Mouse (Mus musculus): ENCODE measurements around the gene Pogz. TPM values are rescaled to one million over a fixed set of nuclear protein-coding genes. Genes with fewer than 3 reads are reported as not detected.
A peak's percentile ranks its signal among the peaks of the same experiment; 100 is the strongest.

Pogz gene
- polyA plus RNA-seq, 1 experiment from 2014 or later, result 23.8 TPM

GRCm38 (mm10) chr3:94839101-94839500 is 1.7 kb downstream of the Pogz start:
- ATAC-seq (ENCODE audit: low FRiP score), result no peak
- peak overlapping the region; percentile 97 for H3K27ac ChIP-seq
- peak overlapping the region; percentile 49 for H3K4me3 ChIP-seq (replicated peaks; ENCODE audit: low read length)
- no peaks in the 10 kb centered on the region for H3K27me3 ChIP-seq (ENCODE audit: control insufficient read depth, insufficient read depth, low read length)
- H3K4me1 ChIP-seq (replicated peaks; ENCODE audit: control insufficient read depth, insufficient read depth, low read length), result peaks cover 23% of the 10 kb centered on the region
- DNase-seq (ENCODE audit: low spot score), result no peak
- H3K9me3 ChIP-seq (ENCODE audit: control insufficient read depth, low read length), result no peaks in the 10 kb centered on the region
- H3K4me2 ChIP-seq (replicated peaks), result peak overlapping the region; percentile 87
- H3K9ac ChIP-seq, result peak overlapping the region; percentile 74
- 76% methylated on average over 5 of the region's 5 CpGs for WGBS
- no peaks in the 10 kb centered on the region for H3K36me3 ChIP-seq (replicated peaks; ENCODE audit: control insufficient read depth, insufficient read depth)

- Histone ChIP-seq H3K9me3 (ENCODE audit: control insufficient read depth, low read length) (no peaks in the 10 kb centered on the region), H3K9ac (no peak overlapping the region), H3K27me3 (ENCODE audit: control insufficient read depth, insufficient read depth, low read length) (no peaks in the 10 kb centered on the region), H3K4me3 (replicated peaks; ENCODE audit: low read length) (no peak overlapping the region), H3K36me3 (replicated peaks; ENCODE audit: control insufficient read depth, insufficient read depth) (no peaks in the 10 kb centered on the region), H3K4me2 (replicated peaks) (no peak overlapping the region), H3K4me1 (replicated peaks; ENCODE audit: control insufficient read depth, insufficient read depth, low read length) (no peaks in the 10 kb centered on the region), H3K27ac (no peak overlapping the region)
- 96% methylated on average over 2 of the region's 2 CpGs for WGBS
- DNase-seq (ENCODE audit: low spot score), result no peak
- no peak for ATAC-seq (ENCODE audit: low FRiP score)
Measured at GRCm38 (mm10) chr3:94847382-94847781, 10.0 kb downstream of the Pogz start.

- WGBS, result 22% methylated on average over 1 of the region's 1 CpGs
- ATAC-seq (ENCODE audit: low FRiP score) (0 out of 2 replicates have a peak, but pooled peaks have one; percentile 40), DNase-seq (ENCODE audit: low spot score) (peak; percentile 81)
- no peak overlapping the region for H3K4me3 ChIP-seq (replicated peaks; ENCODE audit: low read length)
- no peak overlapping the region for H3K9ac ChIP-seq
- H3K4me2 ChIP-seq (replicated peaks), result no peak overlapping the region
- H3K27ac ChIP-seq, result no peak overlapping the region
- no peaks in the 10 kb centered on the region for H3K27me3 ChIP-seq (ENCODE audit: control insufficient read depth, insufficient read depth, low read length)
- H3K36me3 ChIP-seq (replicated peaks; ENCODE audit: control insufficient read depth, insufficient read depth), result peaks cover 5% of the 10 kb centered on the region
- H3K9me3 ChIP-seq (ENCODE audit: control insufficient read depth, low read length), result no peaks in the 10 kb centered on the region
- no peaks in the 10 kb centered on the region for H3K4me1 ChIP-seq (replicated peaks; ENCODE audit: control insufficient read depth, insufficient read depth, low read length)
Measured at GRCm38 (mm10) chr3:94849338-94849737, 12.0 kb downstream of the Pogz start.

DNA sequence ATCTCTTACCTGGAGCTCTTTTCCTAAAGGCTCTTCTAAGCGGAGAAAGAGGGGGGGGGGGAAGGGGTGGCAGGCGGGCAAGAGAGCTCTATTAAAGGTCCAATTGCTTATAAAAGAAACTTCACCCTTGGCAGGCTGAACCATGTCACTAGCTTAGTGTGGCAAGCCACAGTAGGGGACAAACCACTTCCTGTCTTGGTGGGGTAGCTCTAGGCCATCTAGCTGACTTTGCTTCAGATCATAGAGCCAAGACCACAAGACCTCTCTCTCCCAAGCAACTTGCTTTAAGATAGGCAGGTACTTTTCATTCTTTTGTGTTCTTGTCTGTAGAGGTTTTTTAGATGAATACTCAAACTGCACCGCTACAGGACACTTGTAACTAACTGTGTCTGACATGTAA is 14.4 kb downstream of the Pogz start:
- Histone ChIP-seq H3K4me3 (replicated peaks; ENCODE audit: low read length) (no peak overlapping the region), H3K36me3 (replicated peaks; ENCODE audit: control insufficient read depth, insufficient read depth) (peaks cover 27% of the 10 kb centered on the region), H3K27me3 (ENCODE audit: control insufficient read depth, insufficient read depth, low read length) (no peaks in the 10 kb centered on the region), H3K4me1 (replicated peaks; ENCODE audit: control insufficient read depth, insufficient read depth, low read length) (no peaks in the 10 kb centered on the region), H3K4me2 (replicated peaks) (no peak overlapping the region), H3K9me3 (ENCODE audit: control insufficient read depth, low read length) (no peaks in the 10 kb centered on the region), H3K27ac (no peak overlapping the region), H3K9ac (no peak overlapping the region)
- no peak for ATAC-seq (ENCODE audit: low FRiP score)
- DNase-seq (ENCODE audit: low spot score), result no peak
- WGBS, result 79% methylated on average over 3 of the region's 3 CpGs

DNA sequence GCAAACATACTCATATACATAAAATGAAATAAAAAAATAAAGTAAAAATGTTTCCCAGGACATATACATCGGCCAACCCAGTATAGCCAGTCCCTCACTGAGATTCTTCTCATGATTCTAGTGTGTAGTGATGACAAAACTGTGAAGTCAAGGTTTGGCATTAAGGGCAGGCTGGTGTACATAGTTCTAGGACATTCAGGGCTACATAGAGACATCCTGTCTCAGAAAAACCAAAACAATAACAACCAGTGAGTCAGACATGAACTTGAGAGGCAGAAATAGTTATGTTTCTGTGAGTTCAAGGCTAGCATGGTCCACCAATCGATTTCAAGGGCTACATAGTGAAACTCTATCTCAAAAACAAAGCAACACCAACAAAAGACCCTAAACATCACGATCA is 14.8 kb downstream of the Pogz start:
- Histone ChIP-seq H3K9me3 (ENCODE audit: control insufficient read depth, low read length) (no peaks in the 10 kb centered on the region), H3K4me3 (replicated peaks; ENCODE audit: low read length) (no peak overlapping the region)
- ATAC-seq (ENCODE audit: low FRiP score), result no peak

DNA sequence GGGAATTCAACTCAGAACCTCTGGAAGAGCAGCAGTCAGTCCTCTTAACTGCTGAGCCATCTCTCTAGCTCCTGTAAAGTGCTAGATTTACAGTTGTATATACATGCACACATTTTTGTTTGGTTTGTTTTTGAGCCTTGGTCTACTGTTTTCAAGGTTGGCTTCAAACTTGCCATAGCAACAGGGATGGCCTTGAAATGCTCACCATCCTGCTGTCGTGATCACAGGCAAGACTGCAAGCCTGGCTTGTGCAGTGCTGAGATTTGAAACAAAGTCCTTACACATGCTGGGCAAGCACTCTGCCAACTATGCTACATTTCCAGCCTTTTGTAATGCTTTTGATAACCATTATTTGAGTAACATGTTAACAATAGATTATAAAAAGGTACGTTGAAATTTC is 22.1 kb downstream of the Pogz start:
- Histone ChIP-seq H3K27me3 (ENCODE audit: control insufficient read depth, insufficient read depth, low read length) (no peaks in the 10 kb centered on the region), H3K36me3 (replicated peaks; ENCODE audit: control insufficient read depth, insufficient read depth) (peaks cover 82% of the 10 kb centered on the region), H3K4me2 (replicated peaks) (no peak overlapping the region), H3K4me1 (replicated peaks; ENCODE audit: control insufficient read depth, insufficient read depth, low read length) (no peaks in the 10 kb centered on the region), H3K27ac (no peak overlapping the region), H3K9me3 (ENCODE audit: control insufficient read depth, low read length) (no peaks in the 10 kb centered on the region), H3K4me3 (replicated peaks; ENCODE audit: low read length) (no peak overlapping the region), H3K9ac (no peak overlapping the region)
- 87% methylated on average over 2 of the region's 2 CpGs for WGBS
- DNase-seq (ENCODE audit: low spot score) (no peak), ATAC-seq (ENCODE audit: low FRiP score) (no peak)

More for the DNA sequence above, 14.8 kb downstream of the Pogz start:
- Histone ChIP-seq H3K27ac (no peak overlapping the region), H3K4me2 (replicated peaks) (no peak overlapping the region), H3K27me3 (ENCODE audit: control insufficient read depth, insufficient read depth, low read length) (no peaks in the 10 kb centered on the region), H3K9ac (no peak overlapping the region), H3K36me3 (replicated peaks; ENCODE audit: control insufficient read depth, insufficient read depth) (peaks cover 32% of the 10 kb centered on the region), H3K4me1 (replicated peaks; ENCODE audit: control insufficient read depth, insufficient read depth, low read length) (no peaks in the 10 kb centered on the region)
- no peak for DNase-seq (ENCODE audit: low spot score)
- WGBS, result 90% methylated on average over 3 of the region's 3 CpGs

DNA sequence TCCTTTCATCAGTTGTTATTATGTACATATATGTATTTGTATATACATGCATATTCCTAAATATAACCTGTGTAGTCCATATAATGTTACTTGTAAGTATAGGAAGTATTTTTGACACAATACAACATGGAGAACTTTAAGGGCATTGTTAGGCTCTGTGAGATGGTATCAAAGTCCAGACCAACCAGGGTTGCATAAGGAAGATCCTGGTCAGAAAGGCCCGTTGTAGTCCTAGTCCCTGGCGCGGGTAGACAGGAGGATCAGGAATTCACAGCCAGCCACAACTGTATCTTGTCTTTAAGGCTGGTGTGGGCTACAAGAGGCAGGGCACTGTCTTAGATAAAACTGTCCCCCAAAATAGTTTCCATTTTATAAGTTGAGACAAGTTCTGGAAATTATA is 31.6 kb downstream of the Pogz start:
- no peak overlapping the region for H3K4me3 ChIP-seq (replicated peaks; ENCODE audit: low read length)
- WGBS, result 94% methylated on average over 3 of the region's 3 CpGs
- ATAC-seq (ENCODE audit: low FRiP score) (no peak), DNase-seq (ENCODE audit: low spot score) (no peak)
- no peak overlapping the region for H3K9ac ChIP-seq
- H3K27me3 ChIP-seq (ENCODE audit: control insufficient read depth, insufficient read depth, low read length), result no peaks in the 10 kb centered on the region
- H3K9me3 ChIP-seq (ENCODE audit: control insufficient read depth, low read length), result no peaks in the 10 kb centered on the region
- H3K27ac ChIP-seq, result no peak overlapping the region
- peaks cover 90% of the 10 kb centered on the region for H3K36me3 ChIP-seq (replicated peaks; ENCODE audit: control insufficient read depth, insufficient read depth)
- H3K4me2 ChIP-seq (replicated peaks), result no peak overlapping the region
- no peaks in the 10 kb centered on the region for H3K4me1 ChIP-seq (replicated peaks; ENCODE audit: control insufficient read depth, insufficient read depth, low read length)

DNA sequence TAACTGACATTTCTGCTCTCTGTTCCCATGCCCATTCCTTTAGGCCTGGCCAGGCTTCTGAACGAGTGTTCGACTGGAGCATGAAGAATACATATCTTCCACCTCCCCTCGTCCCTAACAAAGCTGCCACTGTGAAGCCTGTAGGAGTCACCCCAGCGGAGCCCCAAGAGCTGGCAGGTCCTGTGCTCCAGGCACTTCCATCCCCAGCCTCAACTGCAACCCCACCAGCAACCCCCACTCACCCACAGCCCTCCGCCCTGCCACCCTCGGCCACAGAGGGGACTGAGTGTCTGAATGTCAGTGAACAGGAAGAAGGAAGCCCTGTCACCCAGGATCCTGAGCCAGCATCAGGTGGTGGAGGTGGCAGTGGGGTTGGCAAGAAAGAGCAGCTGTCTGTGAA is 41.3 kb downstream of the Pogz start:
- Histone ChIP-seq H3K4me2 (replicated peaks) (no peak overlapping the region), H3K9ac (no peak overlapping the region), H3K27ac (no peak overlapping the region), H3K36me3 (replicated peaks; ENCODE audit: control insufficient read depth, insufficient read depth) (peaks cover 100% of the 10 kb centered on the region), H3K27me3 (ENCODE audit: control insufficient read depth, insufficient read depth, low read length) (no peaks in the 10 kb centered on the region), H3K9me3 (ENCODE audit: control insufficient read depth, low read length) (no peaks in the 10 kb centered on the region), H3K4me1 (replicated peaks; ENCODE audit: control insufficient read depth, insufficient read depth, low read length) (no peaks in the 10 kb centered on the region), H3K4me3 (replicated peaks; ENCODE audit: low read length) (no peak overlapping the region)
- ATAC-seq (ENCODE audit: low FRiP score) (no peak), DNase-seq (ENCODE audit: low spot score) (no peak)
- WGBS, result 93% methylated on average over 6 of the region's 6 CpGs

DNA sequence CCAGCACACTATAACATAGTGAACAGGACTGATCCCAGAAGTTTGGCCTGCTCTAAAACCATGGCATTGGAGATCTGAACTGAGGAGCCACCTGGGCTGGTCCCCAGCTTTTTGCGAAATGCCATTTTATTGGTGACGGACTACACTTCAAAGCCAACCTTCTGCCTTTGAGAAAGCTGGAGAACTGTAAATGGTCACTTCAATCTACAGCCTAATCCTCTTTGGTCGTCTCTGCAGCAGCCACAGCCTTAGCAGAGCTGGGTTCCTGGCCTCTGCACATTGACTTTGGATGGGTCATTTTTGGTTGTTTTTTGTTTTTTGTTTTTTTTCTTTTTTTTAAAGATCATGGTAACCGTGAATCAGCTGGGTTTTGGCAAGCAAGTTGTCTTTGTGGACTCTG is 44.5 kb downstream of the Pogz start:
- Histone ChIP-seq H3K27me3 (ENCODE audit: control insufficient read depth, insufficient read depth, low read length) (no peaks in the 10 kb centered on the region), H3K4me1 (replicated peaks; ENCODE audit: control insufficient read depth, insufficient read depth, low read length) (peaks cover 9% of the 10 kb centered on the region), H3K4me3 (replicated peaks; ENCODE audit: low read length) (no peak overlapping the region), H3K27ac (no peak overlapping the region), H3K9ac (no peak overlapping the region), H3K4me2 (replicated peaks) (no peak overlapping the region), H3K9me3 (ENCODE audit: control insufficient read depth, low read length) (no peaks in the 10 kb centered on the region), H3K36me3 (replicated peaks; ENCODE audit: control insufficient read depth, insufficient read depth) (peaks cover 86% of the 10 kb centered on the region)
- DNase-seq (ENCODE audit: low spot score) (no peak), ATAC-seq (ENCODE audit: low FRiP score) (no peak)
- 75% methylated on average over 4 of the region's 4 CpGs for WGBS

DNA sequence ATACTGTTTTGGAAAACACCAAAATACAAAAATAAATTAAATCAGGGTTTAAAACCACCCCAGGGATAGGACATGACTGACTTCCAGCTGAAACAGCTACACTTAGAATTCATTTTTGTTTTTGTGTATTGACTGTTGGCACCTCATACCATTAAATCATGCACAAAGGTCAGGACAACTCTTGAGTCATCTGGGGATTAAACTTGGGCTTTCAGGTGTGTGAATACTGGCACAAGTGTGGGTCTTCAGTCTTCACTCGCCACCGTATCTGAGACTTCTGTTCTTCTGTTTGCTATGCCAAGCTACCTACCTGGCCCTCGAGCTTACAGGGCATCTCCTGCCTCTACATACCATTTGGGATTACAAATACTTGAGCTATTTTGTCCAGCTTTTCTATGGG is 45.2 kb downstream of the Pogz start:
- peaks cover 78% of the 10 kb centered on the region for H3K36me3 ChIP-seq (replicated peaks; ENCODE audit: control insufficient read depth, insufficient read depth)
- WGBS, result 92% methylated on average over 3 of the region's 3 CpGs
- ATAC-seq (ENCODE audit: low FRiP score), result no peak

More for the DNA sequence above, 45.2 kb downstream of the Pogz start:
- no peak overlapping the region for H3K4me3 ChIP-seq (replicated peaks; ENCODE audit: low read length)
- H3K27me3 ChIP-seq (ENCODE audit: control insufficient read depth, insufficient read depth, low read length), result no peaks in the 10 kb centered on the region
- H3K9me3 ChIP-seq (ENCODE audit: control insufficient read depth, low read length), result no peaks in the 10 kb centered on the region
- H3K4me2 ChIP-seq (replicated peaks), result no peak overlapping the region
- peaks cover 13% of the 10 kb centered on the region for H3K4me1 ChIP-seq (replicated peaks; ENCODE audit: control insufficient read depth, insufficient read depth, low read length)
- no peak overlapping the region for H3K27ac ChIP-seq
- no peak overlapping the region for H3K9ac ChIP-seq
- no peak for DNase-seq (ENCODE audit: low spot score)

Measured in hindbrain, embryonic 14.5 days (tissue).